Mouse (Mus musculus) midbrain, embryonic 14.5 days (tissue): Measurements from ENCODE around the gene Trim24. TPM values are rescaled to one million over a fixed set of nuclear protein-coding genes. Genes with fewer than 3 reads are reported as not detected.
"Not testable (repeated sequence)": the region's sequence is repeated elsewhere in the genome, so short reads cannot be mapped to it uniquely, and the experiment has no call there.

Source experiments
- ATAC-seq: fragments of 200-750 bp; cut with Nextera tagmentation; 2 replicates; pipeline ENCODE4 v1.8.0; 2017; ENCODE audit warnings: moderate number of reproducible peaks, moderate library complexity; ENCODE audit not compliant: low FRiP score, low TSS enrichment
- DNase-seq: peaks from one replicate; pipeline ENCODE4 v3.0.0-alpha.2; 2015
- H3K27ac ChIP-seq: fragments of 300-500 bp; sonication (generic); replicated peaks from 2 replicates; pipeline ENCODE4 v1.5.1; 2014; ENCODE audit warnings: mild to moderate bottlenecking, low read depth, low read length, moderate library complexity
- H3K27me3 ChIP-seq: fragments of 300-500 bp; sonication (generic); 2 replicates; pipeline ENCODE4 v1.6.1; 2014; ENCODE audit warnings: low read length, control low read depth, mixed read lengths; ENCODE audit not compliant: control insufficient read depth, insufficient read depth
- H3K36me3 ChIP-seq: fragments of 300-500 bp; sonication (generic); 2 replicates; pipeline ENCODE4 v1.6.1; 2014; ENCODE audit warnings: low read length, control low read depth; ENCODE audit not compliant: control insufficient read depth, insufficient read depth
- H3K4me1 ChIP-seq: fragments of 300-500 bp; sonication (generic); 2 replicates; pipeline ENCODE4 v1.6.1; 2014; ENCODE audit warnings: mild to moderate bottlenecking, antibody characterized with exemption, low read length, control low read depth; ENCODE audit not compliant: control insufficient read depth, insufficient read depth
- H3K4me2 ChIP-seq: fragments of 300-500 bp; sonication (generic); 2 replicates; pipeline ENCODE4 v1.6.1; 2014; ENCODE audit warnings: mild to moderate bottlenecking, low read length, moderate library complexity
- H3K4me3 ChIP-seq: fragments of 300-500 bp; sonication (generic); replicated peaks from 2 replicates; pipeline ENCODE4 v1.5.1; 2014; ENCODE audit warnings: low read depth, low read length
- H3K9ac ChIP-seq: fragments of 300-500 bp; sonication (generic); replicated peaks from 2 replicates; pipeline ENCODE4 v1.6.1; 2014; ENCODE audit warnings: mild to moderate bottlenecking, low read length, moderate library complexity
- H3K9me3 ChIP-seq: fragments of 300-500 bp; sonication (generic); 2 replicates; pipeline ENCODE4 v1.6.1; 2016; ENCODE audit warnings: low read length, control low read depth, mixed read lengths; ENCODE audit not compliant: control insufficient read depth
- WGBS: fragments of 180-500 bp; shearing (Covaris S2); extraction: QIAGEN DNeasy Blood & Tissue Kit; methylation state at CpG from one replicate; pipeline ENCODE4 v1.1.7; 2014; 5-methylcytosine and 5-hydroxymethylcytosine counted together
- polyA plus RNA-seq: library from polyadenylated mRNA; unstranded; fragments of >200 nt; fragmentation: Nextera tagmentation; extraction: Ambion mirVana; gene quantifications from 2 replicates; pipeline ENCODE4 v1.2.1, GENCODE M21; 2014

Trim24 gene
- polyA plus RNA-seq, 1 experiment from 2014 or later = 43.5 TPM

DNA sequence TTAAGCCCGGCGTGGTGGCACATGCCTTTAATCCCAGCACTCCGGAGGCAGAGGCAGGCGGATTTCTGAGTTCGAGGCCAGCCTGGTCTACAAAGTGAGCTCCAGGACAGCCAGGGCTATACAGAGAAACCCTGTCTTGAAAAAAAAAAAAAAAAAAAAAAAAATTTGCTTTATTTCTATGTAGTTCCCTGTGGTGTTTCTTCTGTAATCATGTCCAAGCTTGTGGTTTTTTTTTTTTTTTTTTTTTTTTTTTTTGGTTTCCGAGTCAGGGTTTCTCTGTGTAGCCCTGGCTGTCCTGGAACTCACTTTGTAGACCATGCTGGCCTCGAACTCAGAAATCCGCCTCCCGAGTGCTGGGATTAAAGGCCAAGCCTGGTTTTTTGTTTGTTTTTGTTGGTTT is 14.3 kb upstream of the Trim24 start:
- not testable (repeated sequence) for ATAC-seq

DNA sequence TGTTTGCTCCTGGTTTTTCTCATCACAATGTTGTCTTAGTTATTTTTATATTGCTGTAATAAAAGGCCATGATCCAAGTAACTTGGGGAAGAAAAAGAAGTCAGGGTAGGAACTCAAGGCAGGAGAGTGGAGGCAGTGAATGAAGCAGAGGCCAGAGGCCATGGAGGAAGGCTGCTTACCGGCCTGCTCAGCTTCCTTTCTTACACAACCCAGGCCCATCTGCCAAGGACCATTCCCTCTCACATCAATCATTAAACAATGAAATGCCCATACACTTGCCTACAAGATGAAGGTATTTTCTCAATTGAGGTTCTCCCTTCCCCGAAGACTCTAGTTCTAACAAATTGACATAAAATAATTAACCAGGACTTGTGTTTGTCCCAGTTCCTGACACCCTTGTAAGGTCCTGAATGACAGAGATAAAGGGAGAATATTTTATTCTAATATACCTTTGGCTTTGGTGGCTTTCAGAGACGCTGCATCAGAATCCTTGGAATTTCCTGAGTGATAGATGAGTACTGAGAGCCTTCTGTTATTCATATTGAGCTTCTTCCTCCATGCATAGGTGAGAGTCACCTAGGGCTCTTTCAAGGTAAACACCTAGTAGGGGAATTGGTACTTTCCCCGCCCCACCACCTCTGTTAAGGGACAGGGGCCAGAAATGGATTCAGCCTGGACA is 13.3 kb upstream of the Trim24 start:
- no peak for ATAC-seq
- H3K4me3 ChIP-seq = no peak overlapping the region
- H3K4me1 ChIP-seq = no peaks in the 10 kb centered on the region
- H3K27me3 ChIP-seq = no peaks in the 10 kb centered on the region
- no peak overlapping the region for H3K9ac ChIP-seq
- no peak for DNase-seq
- WGBS = 74% methylated on average over 4 of the region's 4 CpGs
- H3K27ac ChIP-seq = no peak overlapping the region
- H3K36me3 ChIP-seq = no peaks in the 10 kb centered on the region
- H3K9me3 ChIP-seq = no peaks in the 10 kb centered on the region
- H3K4me2 ChIP-seq = no peak overlapping the region

More for the DNA sequence above, 14.3 kb upstream of the Trim24 start:
- not testable (repeated sequence) for H3K27me3 ChIP-seq, H3K9me3 ChIP-seq, H3K27ac ChIP-seq, H3K4me2 ChIP-seq, H3K9ac ChIP-seq, H3K36me3 ChIP-seq, H3K4me1 ChIP-seq, H3K4me3 ChIP-seq, DNase-seq
- 95% methylated on average over 9 of the region's 9 CpGs for WGBS

DNA sequence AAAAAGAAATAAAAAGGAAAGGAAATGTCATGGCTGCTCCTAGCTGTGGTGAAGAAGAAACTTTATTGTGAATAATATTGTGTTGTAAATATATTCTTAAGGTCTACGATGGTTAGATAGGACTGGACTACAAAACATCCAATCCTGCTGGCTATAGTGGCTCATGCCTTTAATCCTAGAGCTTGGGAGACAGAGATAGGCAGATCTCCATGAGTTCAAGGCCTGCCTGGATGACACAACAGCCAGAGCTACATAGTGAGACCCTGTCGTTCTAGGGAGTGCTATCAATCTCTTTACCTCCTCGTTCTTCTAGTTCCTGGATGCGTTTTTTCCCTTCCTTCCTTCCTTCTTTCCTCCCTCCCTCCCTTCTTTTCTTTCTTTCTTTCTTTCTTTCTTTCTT is 12.5 kb upstream of the Trim24 start:
- 90% methylated on average over 4 of the region's 4 CpGs for WGBS
- Histone ChIP-seq H3K4me1 (no peaks in the 10 kb centered on the region), H3K27ac (no peak overlapping the region), H3K27me3 (no peaks in the 10 kb centered on the region), H3K36me3 (no peaks in the 10 kb centered on the region), H3K4me3 (no peak overlapping the region), H3K4me2 (no peak overlapping the region), H3K9me3 (no peaks in the 10 kb centered on the region), H3K9ac (no peak overlapping the region)
- no peak for ATAC-seq
- no peak for DNase-seq

DNA sequence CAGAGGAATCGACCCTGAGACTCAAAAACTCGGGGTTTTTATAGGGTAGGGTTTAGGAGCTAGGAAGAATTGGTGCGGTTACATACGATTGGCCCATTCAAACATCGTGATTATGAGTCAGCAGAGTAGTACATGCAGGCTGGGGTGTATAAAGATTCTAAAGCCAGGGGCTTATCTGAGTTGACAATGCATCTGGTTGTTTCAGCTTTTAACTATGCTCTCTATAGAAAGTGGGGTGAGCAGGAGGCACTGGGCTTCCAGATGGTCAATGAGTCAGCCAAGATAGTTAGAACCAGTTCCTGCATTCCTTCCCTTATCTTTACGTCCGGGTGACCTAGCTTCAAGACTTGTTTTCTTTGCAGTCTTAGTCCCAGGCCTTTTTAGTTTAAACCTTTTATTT is 7.7 kb upstream of the Trim24 start:
- no peak for DNase-seq
- H3K4me3 ChIP-seq = no peak overlapping the region
- no peak overlapping the region for H3K4me2 ChIP-seq
- no peaks in the 10 kb centered on the region for H3K36me3 ChIP-seq
- 89% methylated on average over 7 of the region's 7 CpGs for WGBS
- H3K9me3 ChIP-seq = no peaks in the 10 kb centered on the region
- no peak overlapping the region for H3K9ac ChIP-seq
- no peak for ATAC-seq
- H3K27me3 ChIP-seq = no peaks in the 10 kb centered on the region
- no peak overlapping the region for H3K27ac ChIP-seq
- H3K4me1 ChIP-seq = no peaks in the 10 kb centered on the region

DNA sequence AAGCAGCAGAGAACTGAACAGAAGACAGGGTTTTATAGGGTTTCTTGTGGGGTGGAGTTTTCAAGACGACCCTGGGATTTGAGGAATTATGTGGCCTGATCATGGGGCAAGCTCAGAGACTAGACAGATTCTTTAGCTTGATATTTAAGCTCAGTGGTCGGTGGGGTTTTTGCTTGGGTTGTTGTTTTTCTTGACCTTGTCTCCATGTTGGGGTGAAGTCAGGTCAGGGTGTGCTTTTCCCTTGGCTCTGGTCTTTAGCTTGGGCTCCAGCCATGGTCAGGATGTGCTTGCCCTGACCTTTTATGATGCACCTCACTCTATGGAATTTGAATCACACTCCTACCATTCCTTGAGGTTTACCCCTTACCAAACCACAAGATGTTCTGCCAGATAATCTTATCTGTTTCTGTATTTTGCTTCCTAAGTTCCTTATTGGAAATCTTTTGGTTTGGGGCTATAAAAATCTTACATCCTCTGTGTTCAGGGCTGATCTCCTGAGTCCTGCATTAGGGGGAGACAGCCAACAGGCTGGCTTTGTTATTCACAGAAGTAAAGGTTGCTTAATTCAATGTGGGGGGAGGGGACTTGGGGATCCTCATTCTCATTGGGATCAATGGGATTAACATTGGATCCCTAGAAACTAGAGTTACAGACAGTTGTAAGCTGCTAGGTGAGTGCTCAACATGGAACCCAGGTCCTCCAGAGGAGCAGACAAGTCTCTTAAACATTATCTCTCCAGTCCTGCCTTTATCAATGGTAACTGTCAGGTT is 6.5 kb upstream of the Trim24 start:
- 80% methylated on average over 2 of the region's 2 CpGs for WGBS
- ATAC-seq (no peak), DNase-seq (no peak)
- Histone ChIP-seq H3K27ac (no peak overlapping the region), H3K4me3 (no peak overlapping the region), H3K4me2 (no peak overlapping the region), H3K36me3 (no peaks in the 10 kb centered on the region), H3K4me1 (no peaks in the 10 kb centered on the region), H3K9me3 (no peaks in the 10 kb centered on the region), H3K27me3 (no peaks in the 10 kb centered on the region), H3K9ac (no peak overlapping the region)

DNA sequence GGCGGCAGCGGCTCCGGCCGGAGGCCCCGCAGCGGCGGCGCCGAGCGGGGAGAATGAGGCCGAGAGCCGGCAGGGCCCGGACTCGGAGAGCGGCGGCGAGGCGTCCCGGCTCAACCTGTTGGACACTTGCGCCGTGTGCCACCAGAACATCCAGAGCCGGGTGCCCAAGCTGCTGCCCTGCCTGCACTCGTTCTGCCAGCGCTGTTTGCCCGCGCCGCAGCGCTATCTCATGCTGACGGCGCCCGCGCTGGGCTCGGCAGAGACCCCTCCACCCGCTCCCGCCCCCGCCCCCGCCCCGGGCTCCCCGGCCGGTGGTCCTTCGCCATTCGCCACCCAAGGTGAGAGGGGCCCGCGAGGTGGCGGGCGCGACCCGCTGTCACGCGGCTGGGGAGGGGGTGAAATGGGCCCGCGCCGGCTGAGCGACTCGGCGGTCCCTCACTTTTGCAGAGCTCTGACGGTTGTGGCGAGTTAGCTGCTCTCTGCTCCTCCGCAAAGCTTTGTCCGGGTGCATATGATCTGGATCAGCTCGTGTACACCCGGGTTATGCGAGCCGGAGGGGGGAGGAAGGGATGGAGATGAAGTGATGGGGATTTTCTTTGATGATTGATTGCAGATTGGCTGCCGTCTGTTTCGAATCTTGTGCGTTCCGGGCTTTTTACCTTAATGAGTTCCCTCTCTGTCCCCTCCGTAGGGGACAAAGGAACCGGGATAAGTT is 683 bp downstream of the Trim24 start:
- Histone ChIP-seq H3K27ac (peak overlapping the region; percentile 100), H3K4me2 (peak overlapping the region; percentile 49), H3K27me3 (no peaks in the 10 kb centered on the region), H3K9me3 (peaks cover 39% of the 10 kb centered on the region), H3K36me3 (peaks cover 6% of the 10 kb centered on the region), H3K4me3 (peak overlapping the region; percentile 92), H3K9ac (peak overlapping the region; percentile 97), H3K4me1 (0 out of 2 replicates have a peak, but pooled peaks cover 4% of the 10 kb centered on the region)
- WGBS = under 1% methylated on average over 70 of the region's 70 CpGs
- ATAC-seq = peak; percentile 63
- peak; percentile 80 for DNase-seq

DNA sequence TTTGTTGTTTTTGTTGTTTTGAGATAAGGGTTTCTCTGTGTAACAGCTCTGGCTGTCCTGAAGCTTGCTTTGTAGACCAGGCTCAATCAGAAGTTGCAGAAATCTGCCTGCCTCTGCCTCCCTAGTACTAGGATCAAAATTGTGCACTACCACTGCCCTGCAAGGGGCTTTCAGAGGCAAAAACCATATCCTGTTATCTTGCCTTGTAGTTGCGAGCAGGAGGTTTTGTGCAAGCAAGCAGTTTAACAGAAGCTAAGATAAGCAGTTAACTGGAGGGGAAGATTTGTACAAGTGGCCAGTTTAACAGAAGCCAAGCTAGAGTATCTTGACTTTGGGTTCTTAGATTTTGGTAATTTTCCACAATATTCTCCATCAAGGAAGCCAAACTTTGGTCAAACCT is 2.2 kb downstream of the Trim24 start:
- Histone ChIP-seq H3K36me3 (peaks cover 21% of the 10 kb centered on the region), H3K9ac (no peak overlapping the region), H3K27me3 (no peaks in the 10 kb centered on the region), H3K9me3 (peaks cover 53% of the 10 kb centered on the region), H3K4me2 (no peak overlapping the region), H3K27ac (no peak overlapping the region), H3K4me3 (peak overlapping the region; percentile 92; the same call in 1 of the 2 replicates), H3K4me1 (0 out of 2 replicates have a peak, but pooled peaks cover 4% of the 10 kb centered on the region)
- DNase-seq = peak; percentile 67
- no peak for ATAC-seq
- WGBS = 92% methylated on average over 1 of the region's 1 CpGs

DNA sequence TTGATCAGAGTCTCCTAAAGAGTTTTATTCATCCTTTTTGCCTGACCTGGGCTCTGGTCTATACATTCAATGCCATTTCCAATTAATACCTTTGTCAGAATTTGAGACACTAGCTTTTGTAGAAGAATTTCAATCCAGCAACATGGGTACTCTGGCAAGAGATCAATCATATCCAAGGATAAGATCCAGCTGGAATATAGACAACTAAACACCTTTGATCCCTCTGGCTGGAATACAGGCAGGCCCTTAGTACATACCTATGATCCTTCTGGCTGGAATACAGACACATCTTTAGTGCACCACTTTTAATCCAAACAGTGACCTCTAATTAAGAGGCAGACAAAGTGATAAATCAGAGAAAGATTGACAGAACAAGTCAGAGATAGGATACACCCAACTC is 3.1 kb downstream of the Trim24 start:
- Histone ChIP-seq H3K4me2 (no peak overlapping the region), H3K36me3 (peaks cover 29% of the 10 kb centered on the region), H3K27me3 (no peaks in the 10 kb centered on the region), H3K4me3 (no peak overlapping the region), H3K9ac (no peak overlapping the region), H3K4me1 (0 out of 2 replicates have a peak, but pooled peaks cover 4% of the 10 kb centered on the region), H3K27ac (no peak overlapping the region), H3K9me3 (peaks cover 61% of the 10 kb centered on the region)
- no peak for ATAC-seq
- no peak for DNase-seq
